Mouse (Mus musculus) cerebellum, adult 2 months (tissue): ENCODE measurements at regions not wholly inside any gene's neighbourhood (a gene's known extent, or its start where the extent isn't known, plus 50 kb on each side); places are given as distances from the start of the nearest gene placed in this dataset.

ENCODE experiments used
- CTCF ChIP-seq: fragments of 200-500 bp; IDR thresholded peaks from 2 replicates; pipeline ENCODE4 v1.5.1; 2011; ENCODE audit warnings: low read depth, mild to moderate bottlenecking, control low read depth, low read length, moderate library complexity, borderline replicate concordance; ENCODE audit not compliant: insufficient read depth
- POLR2A ChIP-seq: fragments of 200-500 bp; IDR thresholded peaks from 2 replicates; pipeline ENCODE4 v1.6.1; 2011; ENCODE audit warnings: low read length, control low read depth, borderline replicate concordance; ENCODE audit not compliant: insufficient read depth

DNA sequence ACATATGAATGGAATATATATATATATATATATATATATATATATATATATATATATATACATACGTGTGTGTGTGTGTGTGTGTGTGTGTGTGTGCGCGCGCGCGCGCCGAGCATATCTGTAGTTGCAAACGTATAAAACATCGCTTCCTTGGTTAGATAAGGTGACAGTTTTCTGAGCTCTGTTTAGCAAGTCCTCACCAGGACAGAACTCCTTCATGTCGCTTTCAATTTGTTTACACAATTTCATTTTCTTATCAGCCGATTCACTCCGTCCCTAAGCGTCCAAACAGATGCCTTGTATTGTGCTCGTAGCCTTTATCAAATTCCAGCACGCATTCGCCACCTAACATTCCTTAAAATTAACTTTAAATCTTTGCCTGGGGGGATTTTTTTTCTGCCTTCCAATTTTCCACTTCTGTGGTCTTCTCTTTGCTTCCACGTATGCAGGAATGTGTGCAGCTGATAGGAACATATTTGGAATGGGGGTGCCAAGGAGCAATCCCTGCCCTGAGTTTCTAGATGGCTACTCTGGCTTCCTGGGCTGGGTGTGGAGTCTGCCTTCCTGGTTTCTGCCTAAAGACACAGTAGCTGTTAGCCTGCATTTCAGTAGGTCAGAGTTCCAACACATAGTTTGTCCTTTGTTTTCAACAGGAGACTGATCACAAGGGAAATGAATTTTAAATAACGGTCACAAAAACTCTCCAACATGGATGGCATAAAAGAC, 575.7 kb downstream of the Robo2 start:
- no peak for TF ChIP-seq POLR2A
- TF ChIP-seq CTCF: no peak
